Mouse (Mus musculus) lung, postnatal 0 days (tissue): ENCODE measurements around the gene Tubgcp5.

Source experiments
- CTCF ChIP-seq: IDR thresholded peaks from 2 replicates; pipeline ENCODE4 v1.5.1; 2016; ENCODE audit warnings: antibody characterized with exemption, mild to moderate bottlenecking
- EP300 ChIP-seq: IDR thresholded peaks from 2 replicates; pipeline ENCODE4 v1.6.1; 2016; ENCODE audit warnings: antibody characterized with exemption, mild to moderate bottlenecking, control low read depth

- peak; percentile 40 for TF ChIP-seq CTCF
- TF ChIP-seq EP300: no peak
Observed at GRCm38 (mm10) chr7:55824468-55824867, 30.5 kb downstream of the Tubgcp5 start.
